Mouse (Mus musculus): Measurements from ENCODE around the gene Pkp3. TPM values are rescaled to one million over a fixed set of nuclear protein-coding genes. Genes with fewer than 3 reads are reported as not detected.
"Not testable (repeated sequence)": the region's sequence is repeated elsewhere in the genome, so short reads cannot be mapped to it uniquely, and the experiment has no call there.

Gene Pkp3
- polyA plus RNA-seq (2012; rRNA removed), result 37.6 and 38.8 TPM in 2 replicates
- polyA plus RNA-seq (2014; fragmentation: Nextera tagmentation; extraction: Ambion mirVana), result 62.4 and 65.9 TPM in 2 replicates

DNA sequence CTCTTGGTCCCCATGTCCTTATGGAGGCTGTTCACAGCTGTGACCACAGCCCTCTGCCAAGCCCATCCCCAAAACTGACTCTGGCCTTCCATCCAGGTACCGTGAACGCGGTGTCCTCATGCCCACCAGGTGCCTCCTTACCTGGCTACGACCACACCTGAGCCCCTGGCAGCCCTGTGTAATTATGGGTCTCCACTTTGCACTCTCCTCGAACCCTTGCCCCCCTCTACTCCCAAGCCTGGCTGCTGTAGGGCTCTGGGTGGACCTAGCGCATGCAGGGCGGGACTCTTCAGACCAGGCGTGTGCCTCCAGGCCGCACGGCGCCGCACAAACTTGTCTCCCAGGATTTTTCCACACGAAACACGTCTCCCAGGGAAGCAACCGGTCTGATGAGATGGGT lies at the start of gene Pkp3:
TSS of gene Pkp3 (plus strand) at position 378 of the 400 bp plus-strand sequence.
- DNase-seq (ENCODE audit: low spot score), result no peak
- ATAC-seq (ENCODE audit: low FRiP score, low read depth), result no peak
- Histone ChIP-seq H3K36me3 (ENCODE audit: control insufficient read depth, insufficient read depth, low read length) (no peaks in the 10 kb centered on the region), H3K4me2 (replicated peaks; ENCODE audit: low read depth, low read length, severe bottlenecking) (no peak within 1 kb of the TSS), H3K9ac (ENCODE audit: low read depth, low read length, severe bottlenecking) (no peak within 1 kb of the TSS), H3K27ac (replicated peaks; ENCODE audit: low read depth, low read length) (no peak within 1 kb of the TSS), H3K4me1 (ENCODE audit: control insufficient read depth, insufficient read depth, low read length) (no peaks in the 10 kb centered on the region), H3K4me3 (replicated peaks; ENCODE audit: low read length) (no peak within 1 kb of the TSS), H3K27me3 (ENCODE audit: control insufficient read depth, insufficient read depth, low read length) (no peaks in the 10 kb centered on the region), H3K9me3 (ENCODE audit: control insufficient read depth, low read length) (no peaks in the 10 kb centered on the region)
- WGBS, result 80% methylated on average over 15 of the region's 15 CpGs
- TF ChIP-seq POLR2A (IDR thresholded peaks at IDR 0.05; ENCODE audit: borderline replicate concordance, extremely low read depth, insufficient read depth, insufficient read length), result no peak

DNA sequence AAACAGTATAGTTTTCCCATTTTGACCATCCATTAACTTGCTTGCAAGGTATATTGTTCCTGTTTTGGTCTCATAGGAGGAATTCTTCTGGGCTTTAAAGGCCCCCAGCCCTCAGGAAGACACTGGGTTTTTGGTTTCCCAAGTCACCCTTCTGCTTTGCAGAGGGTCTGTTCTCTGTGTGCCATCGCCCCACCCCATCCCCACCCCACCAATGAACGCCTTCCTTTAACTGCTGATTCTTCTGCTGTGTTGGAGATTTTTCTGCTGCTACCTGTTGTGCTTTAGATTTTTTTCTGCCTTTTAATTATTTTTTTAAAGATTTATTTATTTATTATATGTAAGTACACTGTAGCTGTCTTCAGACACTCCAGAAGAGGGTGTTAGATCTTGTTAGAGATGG lies 49.2 kb upstream of the Pkp3 start, which contains the start of gene Gm17387:
TSS of gene Gm17387 (plus strand) at position 301 of the 400 bp plus-strand sequence.
- TF ChIP-seq POLR2A (IDR thresholded peaks at IDR 0.05; ENCODE audit: borderline replicate concordance, extremely low read depth, insufficient read depth, insufficient read length), result no peak
- no peak for DNase-seq (ENCODE audit: low spot score)

DNA sequence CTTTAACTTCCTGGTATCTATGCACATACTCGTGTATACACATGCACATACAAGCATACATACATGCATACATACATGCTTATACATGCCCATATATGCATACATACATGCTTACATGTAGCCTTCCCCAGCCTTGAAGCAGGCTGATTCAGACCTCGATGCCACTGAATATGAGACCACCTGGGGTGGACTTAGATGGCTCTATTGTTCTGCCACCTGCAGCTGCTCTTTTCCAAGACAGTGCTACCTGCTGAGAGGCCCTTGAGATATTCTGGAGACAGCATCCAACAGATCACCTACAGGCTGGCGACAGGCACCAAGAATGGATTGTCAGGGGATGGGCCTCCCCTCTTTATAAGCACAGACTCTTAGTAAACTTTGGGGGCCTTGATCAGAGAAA lies 47.6 kb upstream of the Pkp3 start:
- H3K9ac ChIP-seq (ENCODE audit: low read depth, low read length, severe bottlenecking), result no peak overlapping the region
- H3K36me3 ChIP-seq (ENCODE audit: control insufficient read depth, insufficient read depth, low read length), result no peaks in the 10 kb centered on the region
- no peak for TF ChIP-seq POLR2A (IDR thresholded peaks at IDR 0.05; ENCODE audit: borderline replicate concordance, extremely low read depth, insufficient read depth, insufficient read length)
- H3K4me2 ChIP-seq (replicated peaks; ENCODE audit: low read depth, low read length, severe bottlenecking), result no peak overlapping the region
- ATAC-seq (ENCODE audit: low FRiP score, low read depth) (no peak), DNase-seq (ENCODE audit: low spot score) (no peak)
- H3K27ac ChIP-seq (replicated peaks; ENCODE audit: low read depth, low read length), result no peak overlapping the region
- WGBS, result 71% methylated on average over 3 of the region's 3 CpGs
- H3K9me3 ChIP-seq (ENCODE audit: control insufficient read depth, low read length), result no peaks in the 10 kb centered on the region
- no peak overlapping the region for H3K4me3 ChIP-seq (replicated peaks; ENCODE audit: low read length)
- no peaks in the 10 kb centered on the region for H3K27me3 ChIP-seq (ENCODE audit: control insufficient read depth, insufficient read depth, low read length)
- H3K4me1 ChIP-seq (ENCODE audit: control insufficient read depth, insufficient read depth, low read length), result 0 out of 2 replicates have a peak, but pooled peaks cover 3% of the 10 kb centered on the region

More for the DNA sequence above, 49.2 kb upstream of the Pkp3 start, which contains the start of gene Gm17387:
- Histone ChIP-seq H3K4me3 (replicated peaks; ENCODE audit: low read length) (no peak within 1 kb of the TSS), H3K9ac (ENCODE audit: low read depth, low read length, severe bottlenecking) (no peak within 1 kb of the TSS), H3K4me1 (ENCODE audit: control insufficient read depth, insufficient read depth, low read length) (0 out of 2 replicates have a peak, but pooled peaks cover 3% of the 10 kb centered on the region), H3K27me3 (ENCODE audit: control insufficient read depth, insufficient read depth, low read length) (no peaks in the 10 kb centered on the region), H3K36me3 (ENCODE audit: control insufficient read depth, insufficient read depth, low read length) (no peaks in the 10 kb centered on the region), H3K4me2 (replicated peaks; ENCODE audit: low read depth, low read length, severe bottlenecking) (no peak within 1 kb of the TSS), H3K9me3 (ENCODE audit: control insufficient read depth, low read length) (no peaks in the 10 kb centered on the region), H3K27ac (replicated peaks; ENCODE audit: low read depth, low read length) (no peak within 1 kb of the TSS)
- ATAC-seq (ENCODE audit: low FRiP score, low read depth), result no peak
- 91% methylated on average over 2 of the region's 2 CpGs for WGBS

DNA sequence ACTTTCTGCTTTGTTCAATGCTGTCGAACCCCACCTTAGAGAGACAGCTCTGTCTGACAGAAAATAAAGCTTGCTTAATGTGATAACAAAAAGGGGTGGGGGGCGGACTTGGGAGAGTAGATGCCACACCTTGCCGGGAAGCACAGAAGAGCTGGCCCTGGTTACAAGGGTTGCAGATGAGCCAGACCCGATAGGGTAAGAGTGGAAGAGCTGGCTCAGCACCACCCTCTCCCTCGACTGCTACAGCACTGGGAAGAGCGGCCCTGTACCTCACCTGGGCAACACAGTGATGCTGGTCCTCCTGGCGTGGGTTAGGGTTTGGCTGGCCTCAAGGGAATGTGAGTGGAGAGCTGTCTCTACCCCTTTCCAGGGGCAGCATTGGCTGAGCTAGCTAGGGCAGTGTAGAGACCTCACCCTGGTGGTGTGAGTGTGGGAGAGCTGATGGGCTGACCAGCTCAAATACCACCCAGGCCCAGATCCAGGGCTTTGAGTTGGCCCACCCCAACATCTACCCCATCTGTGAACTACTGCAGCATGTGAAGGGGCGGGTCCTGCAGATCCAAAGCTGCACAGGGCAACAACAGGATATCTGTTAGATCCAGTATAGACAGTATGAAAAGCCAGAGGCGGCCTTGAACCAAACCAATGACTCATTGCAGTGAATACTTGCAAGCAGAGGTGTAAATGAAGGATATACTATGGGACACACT lies 45.4 kb upstream of the Pkp3 start:
- no peak for ATAC-seq (ENCODE audit: low FRiP score, low read depth)
- Histone ChIP-seq H3K9me3 (ENCODE audit: control insufficient read depth, low read length) (no peaks in the 10 kb centered on the region), H3K4me2 (replicated peaks; ENCODE audit: low read depth, low read length, severe bottlenecking) (no peak overlapping the region), H3K4me3 (replicated peaks; ENCODE audit: low read length) (no peak overlapping the region), H3K27ac (replicated peaks; ENCODE audit: low read depth, low read length) (no peak overlapping the region), H3K4me1 (ENCODE audit: control insufficient read depth, insufficient read depth, low read length) (0 out of 2 replicates have a peak, but pooled peaks cover 3% of the 10 kb centered on the region), H3K9ac (ENCODE audit: low read depth, low read length, severe bottlenecking) (no peak overlapping the region), H3K27me3 (ENCODE audit: control insufficient read depth, insufficient read depth, low read length) (no peaks in the 10 kb centered on the region), H3K36me3 (ENCODE audit: control insufficient read depth, insufficient read depth, low read length) (no peaks in the 10 kb centered on the region)
- 71% methylated on average over 9 of the region's 9 CpGs for WGBS
- TF ChIP-seq POLR2A (IDR thresholded peaks at IDR 0.05; ENCODE audit: borderline replicate concordance, extremely low read depth, insufficient read depth, insufficient read length), result no peak
- DNase-seq (ENCODE audit: low spot score), result no peak

DNA sequence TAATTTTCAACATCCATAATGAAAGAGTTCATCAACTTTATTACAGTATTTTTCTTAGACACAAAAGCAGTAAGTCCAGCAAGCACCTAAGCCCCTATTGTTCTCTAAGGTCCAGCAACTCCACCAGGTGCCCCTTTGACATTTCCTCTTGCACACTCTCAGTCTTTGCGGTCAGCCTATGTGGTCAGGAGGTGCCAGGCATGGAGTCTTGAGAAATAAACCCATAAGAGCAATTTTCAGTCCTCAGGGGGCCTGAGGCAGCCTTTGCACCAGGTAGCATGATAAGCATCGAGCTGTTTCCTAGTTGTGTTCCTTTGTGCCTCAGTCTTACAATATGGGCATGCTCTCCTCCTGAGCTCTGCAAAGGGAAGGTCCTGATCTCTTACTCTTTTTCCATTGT lies 41.4 kb upstream of the Pkp3 start:
- not testable (repeated sequence) for H3K4me2 ChIP-seq (replicated peaks; ENCODE audit: low read depth, low read length, severe bottlenecking); H3K4me1 ChIP-seq (ENCODE audit: control insufficient read depth, insufficient read depth, low read length); H3K27ac ChIP-seq (replicated peaks; ENCODE audit: low read depth, low read length); H3K36me3 ChIP-seq (ENCODE audit: control insufficient read depth, insufficient read depth, low read length); H3K27me3 ChIP-seq (ENCODE audit: control insufficient read depth, insufficient read depth, low read length); H3K4me3 ChIP-seq (replicated peaks; ENCODE audit: low read length); H3K9me3 ChIP-seq (ENCODE audit: control insufficient read depth, low read length); H3K9ac ChIP-seq (ENCODE audit: low read depth, low read length, severe bottlenecking); ATAC-seq (ENCODE audit: low FRiP score, low read depth); DNase-seq (ENCODE audit: low spot score)
- 78% methylated on average over 1 of the region's 2 CpGs for WGBS

All from limb, embryonic 14.5 days (tissue).